Mouse (Mus musculus): ENCODE data around the gene Kcnk7. TPM values are rescaled to one million over a fixed set of nuclear protein-coding genes. Genes with fewer than 3 reads are reported as not detected.
"Not testable (repeated sequence)": the region's sequence is repeated elsewhere in the genome, so short reads cannot be mapped to it uniquely, and the experiment has no call there.

Kcnk7 gene
- polyA plus RNA-seq, 1 experiment from 2014 or later = not detected

GRCm38 (mm10) chr19:5668372-5668771, 35.8 kb upstream of the Kcnk7 start:
- Histone ChIP-seq H3K9ac (replicated peaks; ENCODE audit: low read depth, low read length) (no peak overlapping the region), H3K27ac (ENCODE audit: low read depth, low read length) (no peak overlapping the region), H3K27me3 (ENCODE audit: control insufficient read depth, insufficient read depth, low read length) (no peaks in the 10 kb centered on the region), H3K4me3 (ENCODE audit: low read depth, low read length) (no peak overlapping the region), H3K4me1 (ENCODE audit: control insufficient read depth, insufficient read depth, low read length) (peaks cover 5% of the 10 kb centered on the region; the same call in 1 of the 2 replicates), H3K36me3 (ENCODE audit: control insufficient read depth, insufficient read depth, low read length) (peaks cover 58% of the 10 kb centered on the region), H3K4me2 (ENCODE audit: low read depth, low read length) (no peak overlapping the region), H3K9me3 (ENCODE audit: control insufficient read depth, low read length) (no peaks in the 10 kb centered on the region)
- 87% methylated on average over 4 of the region's 4 CpGs for WGBS
- ATAC-seq (ENCODE audit: low read depth) = no peak

- WGBS = 89% methylated on average over 4 of the region's 4 CpGs
- ATAC-seq (ENCODE audit: low read depth) = no peak
- peaks cover 86% of the 10 kb centered on the region for H3K36me3 ChIP-seq (ENCODE audit: control insufficient read depth, insufficient read depth, low read length)
Observed at GRCm38 (mm10) chr19:5680432-5680831, 23.7 kb upstream of the Kcnk7 start.

GRCm38 (mm10) chr19:5684236-5684635, 19.9 kb upstream of the Kcnk7 start:
- no peak overlapping the region for H3K4me3 ChIP-seq (ENCODE audit: low read depth, low read length)
- peaks cover 8% of the 10 kb centered on the region for H3K4me1 ChIP-seq (ENCODE audit: control insufficient read depth, insufficient read depth, low read length)
- ATAC-seq (ENCODE audit: low read depth) = no peak
- no peak overlapping the region for H3K27ac ChIP-seq (ENCODE audit: low read depth, low read length)
- no peak overlapping the region for H3K9ac ChIP-seq (replicated peaks; ENCODE audit: low read depth, low read length)
- H3K36me3 ChIP-seq (ENCODE audit: control insufficient read depth, insufficient read depth, low read length) = peaks cover 70% of the 10 kb centered on the region
- no peaks in the 10 kb centered on the region for H3K9me3 ChIP-seq (ENCODE audit: control insufficient read depth, low read length)
- H3K4me2 ChIP-seq (ENCODE audit: low read depth, low read length) = no peak overlapping the region
- WGBS = 93% methylated on average over 12 of the region's 12 CpGs
- H3K27me3 ChIP-seq (ENCODE audit: control insufficient read depth, insufficient read depth, low read length) = no peaks in the 10 kb centered on the region

More at GRCm38 (mm10) chr19:5680432-5680831, 23.7 kb upstream of the Kcnk7 start:
- Histone ChIP-seq H3K4me3 (ENCODE audit: low read depth, low read length) (no peak overlapping the region), H3K9ac (replicated peaks; ENCODE audit: low read depth, low read length) (no peak overlapping the region), H3K4me1 (ENCODE audit: control insufficient read depth, insufficient read depth, low read length) (no peaks in the 10 kb centered on the region), H3K9me3 (ENCODE audit: control insufficient read depth, low read length) (no peaks in the 10 kb centered on the region), H3K27me3 (ENCODE audit: control insufficient read depth, insufficient read depth, low read length) (no peaks in the 10 kb centered on the region), H3K4me2 (ENCODE audit: low read depth, low read length) (no peak overlapping the region), H3K27ac (ENCODE audit: low read depth, low read length) (no peak overlapping the region)

GRCm38 (mm10) chr19:5684985-5685384, 19.2 kb upstream of the Kcnk7 start:
- ATAC-seq (ENCODE audit: low read depth) = no peak
- Histone ChIP-seq H3K9ac (replicated peaks; ENCODE audit: low read depth, low read length) (no peak overlapping the region), H3K36me3 (ENCODE audit: control insufficient read depth, insufficient read depth, low read length) (peaks cover 62% of the 10 kb centered on the region), H3K4me1 (ENCODE audit: control insufficient read depth, insufficient read depth, low read length) (peaks cover 12% of the 10 kb centered on the region), H3K9me3 (ENCODE audit: control insufficient read depth, low read length) (no peaks in the 10 kb centered on the region), H3K4me3 (ENCODE audit: low read depth, low read length) (no peak overlapping the region), H3K27me3 (ENCODE audit: control insufficient read depth, insufficient read depth, low read length) (no peaks in the 10 kb centered on the region), H3K27ac (ENCODE audit: low read depth, low read length) (no peak overlapping the region), H3K4me2 (ENCODE audit: low read depth, low read length) (no peak overlapping the region)
- WGBS = 92% methylated on average over 13 of the region's 13 CpGs

- Histone ChIP-seq H3K27ac (ENCODE audit: low read depth, low read length) (no peak overlapping the region), H3K9me3 (ENCODE audit: control insufficient read depth, low read length) (no peaks in the 10 kb centered on the region), H3K4me3 (ENCODE audit: low read depth, low read length) (no peak overlapping the region), H3K36me3 (ENCODE audit: control insufficient read depth, insufficient read depth, low read length) (peaks cover 58% of the 10 kb centered on the region), H3K4me1 (ENCODE audit: control insufficient read depth, insufficient read depth, low read length) (peaks cover 17% of the 10 kb centered on the region), H3K27me3 (ENCODE audit: control insufficient read depth, insufficient read depth, low read length) (no peaks in the 10 kb centered on the region), H3K9ac (replicated peaks; ENCODE audit: low read depth, low read length) (no peak overlapping the region), H3K4me2 (ENCODE audit: low read depth, low read length) (no peak overlapping the region)
- WGBS = 93% methylated on average over 19 of the region's 19 CpGs
- ATAC-seq (ENCODE audit: low read depth) = no peak
Observed at GRCm38 (mm10) chr19:5685431-5685830, 18.7 kb upstream of the Kcnk7 start.

GRCm38 (mm10) chr19:5685861-5686260, 18.3 kb upstream of the Kcnk7 start:
- no peak overlapping the region for H3K4me2 ChIP-seq (ENCODE audit: low read depth, low read length)
- peaks cover 21% of the 10 kb centered on the region for H3K4me1 ChIP-seq (ENCODE audit: control insufficient read depth, insufficient read depth, low read length)
- 96% methylated on average over 11 of the region's 11 CpGs for WGBS
- ATAC-seq (ENCODE audit: low read depth) = no peak
- no peak overlapping the region for H3K9ac ChIP-seq (replicated peaks; ENCODE audit: low read depth, low read length)
- H3K9me3 ChIP-seq (ENCODE audit: control insufficient read depth, low read length) = no peaks in the 10 kb centered on the region
- no peaks in the 10 kb centered on the region for H3K27me3 ChIP-seq (ENCODE audit: control insufficient read depth, insufficient read depth, low read length)
- no peak overlapping the region for H3K27ac ChIP-seq (ENCODE audit: low read depth, low read length)
- peaks cover 58% of the 10 kb centered on the region for H3K36me3 ChIP-seq (ENCODE audit: control insufficient read depth, insufficient read depth, low read length)
- H3K4me3 ChIP-seq (ENCODE audit: low read depth, low read length) = no peak overlapping the region

- no peak overlapping the region for H3K9ac ChIP-seq (replicated peaks; ENCODE audit: low read depth, low read length)
- H3K36me3 ChIP-seq (ENCODE audit: control insufficient read depth, insufficient read depth, low read length) = peaks cover 58% of the 10 kb centered on the region
- ATAC-seq (ENCODE audit: low read depth) = no peak
- no peaks in the 10 kb centered on the region for H3K27me3 ChIP-seq (ENCODE audit: control insufficient read depth, insufficient read depth, low read length)
- H3K4me3 ChIP-seq (ENCODE audit: low read depth, low read length) = no peak overlapping the region
- WGBS = 95% methylated on average over 13 of the region's 13 CpGs
- peaks cover 27% of the 10 kb centered on the region for H3K4me1 ChIP-seq (ENCODE audit: control insufficient read depth, insufficient read depth, low read length)
- no peak overlapping the region for H3K4me2 ChIP-seq (ENCODE audit: low read depth, low read length)
- no peak overlapping the region for H3K27ac ChIP-seq (ENCODE audit: low read depth, low read length)
- H3K9me3 ChIP-seq (ENCODE audit: control insufficient read depth, low read length) = no peaks in the 10 kb centered on the region
Observed at GRCm38 (mm10) chr19:5686437-5686836, 17.7 kb upstream of the Kcnk7 start.

GRCm38 (mm10) chr19:5686954-5687353, 17.2 kb upstream of the Kcnk7 start:
- not testable (repeated sequence) for H3K4me3 ChIP-seq (ENCODE audit: low read depth, low read length); H3K4me2 ChIP-seq (ENCODE audit: low read depth, low read length); H3K27ac ChIP-seq (ENCODE audit: low read depth, low read length); ATAC-seq (ENCODE audit: low read depth); H3K27me3 ChIP-seq (ENCODE audit: control insufficient read depth, insufficient read depth, low read length); H3K9me3 ChIP-seq (ENCODE audit: control insufficient read depth, low read length); H3K9ac ChIP-seq (replicated peaks; ENCODE audit: low read depth, low read length)
- WGBS = 89% methylated on average over 11 of the region's 12 CpGs
- H3K4me1 ChIP-seq (ENCODE audit: control insufficient read depth, insufficient read depth, low read length) = peaks cover 29% of the 10 kb centered on the region
- peaks cover 54% of the 10 kb centered on the region for H3K36me3 ChIP-seq (ENCODE audit: control insufficient read depth, insufficient read depth, low read length)

- Histone ChIP-seq H3K27ac (ENCODE audit: low read depth, low read length) (peak overlapping the region; percentile 82; the same call in 1 of the 2 replicates), H3K36me3 (ENCODE audit: control insufficient read depth, insufficient read depth, low read length) (peaks cover 46% of the 10 kb centered on the region), H3K9me3 (ENCODE audit: control insufficient read depth, low read length) (no peaks in the 10 kb centered on the region), H3K27me3 (ENCODE audit: control insufficient read depth, insufficient read depth, low read length) (no peaks in the 10 kb centered on the region), H3K4me1 (ENCODE audit: control insufficient read depth, insufficient read depth, low read length) (peaks cover 29% of the 10 kb centered on the region), H3K4me2 (ENCODE audit: low read depth, low read length) (peak overlapping the region; percentile 95), H3K9ac (replicated peaks; ENCODE audit: low read depth, low read length) (peak overlapping the region; percentile 81), H3K4me3 (ENCODE audit: low read depth, low read length) (peak overlapping the region; percentile 86)
- WGBS = 18% methylated on average over 9 of the region's 9 CpGs
- no peak for ATAC-seq (ENCODE audit: low read depth)
Observed at GRCm38 (mm10) chr19:5687738-5688137, 16.4 kb upstream of the Kcnk7 start.

Measured in neural tube, embryonic 14.5 days (tissue).